Mouse (Mus musculus) spleen, postnatal 36 days (tissue): ENCODE data around the gene Ablim2.

ENCODE experiments used
- DNase-seq, 2 experiments: peaks; one replicate each; pipeline ENCODE4 v3.0.0; 2022; ENCODE audit warnings: low spot score in 2 of 2, mixed read lengths in 1 of 2

The Ablim2 gene

GRCm38 (mm10) chr5:35908626-35909443 is 151.2 kb downstream of the Ablim2 start:
- DNase-seq, result peak in 1 of 2 experiments; percentile 12

GRCm38 (mm10) chr5:35915629-35916300 is 158.1 kb downstream of the Ablim2 start:
- DNase-seq, result no peak

GRCm38 (mm10) chr5:35916666-35917065 is 159.0 kb downstream of the Ablim2 start:
- DNase-seq, result no peak

GRCm38 (mm10) chr5:35918387-35918786 is 160.7 kb downstream of the Ablim2 start:
- DNase-seq, result no peak

- DNase-seq, result no peak
Measured at GRCm38 (mm10) chr5:35920076-35920475, 162.4 kb downstream of the Ablim2 start.

GRCm38 (mm10) chr5:35920557-35920956 is 162.9 kb downstream of the Ablim2 start:
- no peak for DNase-seq

- no peak for DNase-seq
Measured at GRCm38 (mm10) chr5:35921141-35921540, 163.5 kb downstream of the Ablim2 start.

GRCm38 (mm10) chr5:35921595-35922254 is 164.0 kb downstream of the Ablim2 start:
- DNase-seq, result no peak

- no peak for DNase-seq
Measured at GRCm38 (mm10) chr5:35923448-35923847, 165.8 kb downstream of the Ablim2 start.

GRCm38 (mm10) chr5:35925171-35925634 is 167.5 kb downstream of the Ablim2 start:
- no peak for DNase-seq

- no peak for DNase-seq
Measured at GRCm38 (mm10) chr5:35926511-35926910, 168.8 kb downstream of the Ablim2 start.

GRCm38 (mm10) chr5:35931296-35931695 is 173.6 kb downstream of the Ablim2 start:
- DNase-seq, result no peak

- DNase-seq, result no peak
Measured at GRCm38 (mm10) chr5:35933059-35933458, 175.4 kb downstream of the Ablim2 start.
